Mouse (Mus musculus) C2C12 (cell line): ENCODE results near the gene Tnk2. TPM values are rescaled to one million over a fixed set of nuclear protein-coding genes. Genes with fewer than 3 reads are reported as not detected.

Experiments used
- H3K27me3 ChIP-seq: one replicate; pipeline ENCODE4 v1.6.1; 2011; ENCODE audit not compliant: control insufficient read depth, insufficient read depth, insufficient read length
- H3K36me3 ChIP-seq: one replicate; pipeline ENCODE4 v1.6.1; 2011; ENCODE audit not compliant: control insufficient read depth, insufficient read depth
- H3K4me3 ChIP-seq: one replicate; pipeline ENCODE4 v1.5.1; 2011; ENCODE audit warnings: mild to moderate bottlenecking, control low read depth; ENCODE audit not compliant: poor library complexity, insufficient read depth, severe bottlenecking
- H3K79me2 ChIP-seq: one replicate; pipeline ENCODE4 v1.6.1; 2011; ENCODE audit not compliant: control insufficient read depth, insufficient read depth
- H3K79me3 ChIP-seq: one replicate; pipeline ENCODE4 v1.6.1; 2011; ENCODE audit warnings: low read depth, control low read depth
- H3ac ChIP-seq: one replicate; pipeline ENCODE3; 2011; ENCODE audit warnings: low read depth; ENCODE audit not compliant: control insufficient read depth, insufficient read length
- CEBPB ChIP-seq: IDR thresholded peaks from one replicate; pipeline ENCODE4 v1.6.1; 2011; ENCODE audit warnings: low read depth, mild to moderate bottlenecking, control low read depth, moderate library complexity
- CTCF ChIP-seq: IDR thresholded peaks from one replicate; pipeline ENCODE4 v1.5.1; 2011; ENCODE audit not compliant: control insufficient read depth, insufficient read depth, insufficient read length
- FOSL1 ChIP-seq: IDR thresholded peaks from one replicate; pipeline ENCODE4 v1.8.0; 2011; ENCODE audit warnings: mild to moderate bottlenecking, low read length; ENCODE audit not compliant: poor library complexity, insufficient read depth, severe bottlenecking
- MAX ChIP-seq: IDR thresholded peaks from one replicate; pipeline ENCODE4 v1.6.1; 2011; ENCODE audit warnings: mild to moderate bottlenecking, control low read depth
- MYOD1 ChIP-seq: IDR thresholded peaks from one replicate; pipeline ENCODE4 v1.6.1; 2011; ENCODE audit warnings: low read depth; ENCODE audit not compliant: control insufficient read depth, insufficient read length
- MYOG ChIP-seq: IDR thresholded peaks from one replicate; pipeline ENCODE4 v1.6.1; 2011; ENCODE audit not compliant: control insufficient read depth, insufficient read length; ENCODE audit errors: extremely low read depth
- USF1 ChIP-seq: IDR thresholded peaks from one replicate; pipeline ENCODE4 v1.6.1; 2011; ENCODE audit warnings: low read depth, mild to moderate bottlenecking, control low read depth, moderate library complexity
- polyA plus RNA-seq: library from polyadenylated mRNA; unstranded; fragments of >200 nt; fragmentation: generic; extraction: Trizol; gene quantifications from one replicate; pipeline ENCODE4 v1.2.1, GENCODE M21; 2012; ENCODE audit warnings: missing spikeins

The Tnk2 gene
- polyA plus RNA-seq, 1 experiment, result 78.4 TPM

- Histone ChIP-seq H3ac (no peak overlapping the region), H3K27me3 (no peaks in the 10 kb centered on the region)
These were observed 80.6 kb downstream of the Tnk2 start for GRCm38 (mm10) chr16:32724259-32724658.

GRCm38 (mm10) chr16:32726501-32726900 is 82.8 kb downstream of the Tnk2 start:
- no peaks in the 10 kb centered on the region for H3K79me2 ChIP-seq
- H3ac ChIP-seq, result no peak overlapping the region
- TF ChIP-seq MYOG, result no peak
- TF ChIP-seq CEBPB, result no peak
- TF ChIP-seq MAX, result no peak
- no peak for TF ChIP-seq MYOD1
- no peak overlapping the region for H3K4me3 ChIP-seq
- H3K27me3 ChIP-seq, result no peaks in the 10 kb centered on the region
- H3K79me3 ChIP-seq, result no peaks in the 10 kb centered on the region
- no peaks in the 10 kb centered on the region for H3K36me3 ChIP-seq

More at GRCm38 (mm10) chr16:32724259-32724658, 80.6 kb downstream of the Tnk2 start:
- no peaks in the 10 kb centered on the region for H3K79me2 ChIP-seq
- H3K36me3 ChIP-seq, result no peaks in the 10 kb centered on the region
- no peaks in the 10 kb centered on the region for H3K79me3 ChIP-seq
- TF ChIP-seq MYOG (no peak), CTCF (no peak), MYOD1 (no peak), MAX (no peak), CEBPB (no peak), USF1 (no peak), FOSL1 (no peak)
- H3K4me3 ChIP-seq, result no peak overlapping the region

GRCm38 (mm10) chr16:32728240-32728639 is 84.6 kb downstream of the Tnk2 start:
- Histone ChIP-seq H3K79me3 (no peaks in the 10 kb centered on the region), H3K27me3 (no peaks in the 10 kb centered on the region), H3K36me3 (no peaks in the 10 kb centered on the region), H3ac (no peak overlapping the region), H3K4me3 (no peak overlapping the region), H3K79me2 (no peaks in the 10 kb centered on the region)
- TF ChIP-seq FOSL1, result no peak
- TF ChIP-seq MYOG, result no peak
- TF ChIP-seq MAX, result no peak
- no peak for TF ChIP-seq CEBPB
- TF ChIP-seq MYOD1, result no peak
- no peak for TF ChIP-seq CTCF
- TF ChIP-seq USF1, result no peak

GRCm38 (mm10) chr16:32728730-32729129 is 85.1 kb downstream of the Tnk2 start:
- Histone ChIP-seq H3ac (no peak overlapping the region), H3K79me2 (no peaks in the 10 kb centered on the region), H3K27me3 (no peaks in the 10 kb centered on the region), H3K36me3 (no peaks in the 10 kb centered on the region), H3K4me3 (no peak overlapping the region), H3K79me3 (no peaks in the 10 kb centered on the region)
- TF ChIP-seq MAX, result no peak
- no peak for TF ChIP-seq USF1
- no peak for TF ChIP-seq MYOG
- TF ChIP-seq MYOD1, result no peak
- no peak for TF ChIP-seq CEBPB
- TF ChIP-seq CTCF, result no peak
- TF ChIP-seq FOSL1, result no peak

Other genes with a start within 250 kb of the Tnk2 start
- not detected for gene Tm4sf19, start 243.4 kb upstream of the Tnk2 start, polyA plus RNA-seq
- 16.6 TPM for gene Tctex1d2, start 224.2 kb upstream of the Tnk2 start, polyA plus RNA-seq
- gene Pcyt1a, start 213.0 kb upstream of the Tnk2 start, polyA plus RNA-seq, result 14.3 TPM
- 0.14 TPM for gene Slc51a, start 156.0 kb upstream of the Tnk2 start, polyA plus RNA-seq
- not detected for gene Zdhhc19, start 147.6 kb upstream of the Tnk2 start, polyA plus RNA-seq
- gene Tfrc, start 35.0 kb upstream of the Tnk2 start, polyA plus RNA-seq, result 25.1 TPM
- gene Muc4, start 92.0 kb downstream of the Tnk2 start, polyA plus RNA-seq, result 0.01 TPM
- gene Muc20, start 153.6 kb downstream of the Tnk2 start, polyA plus RNA-seq, result not detected
- not detected for gene Smbd1, start 166.6 kb downstream of the Tnk2 start, polyA plus RNA-seq
- gene Fyttd1, start 233.6 kb downstream of the Tnk2 start, polyA plus RNA-seq, result 16.8 TPM
- 22.1 TPM for gene Rubcn, start 233.9 kb downstream of the Tnk2 start, polyA plus RNA-seq